25 mouse cellular contexts compared by ENCODE assay signal in genomic region chr7:132702024-132702423, GRCm38 (mm10).
DNase-seq lines count a peak whose midpoint lies in the region; ATAC-seq and TF ChIP-seq lines count a peak whose summit lies in the region.
"Had no signal": no experiment of that assay in that cellular context is flagged by ENCODE, and none has a peak within 500 bp of the region (broad histone marks: within the 10 kb centered on the region; RNA-seq: fewer than 3 reads in every experiment).

No protein-coding gene starts in this region.

- no peak overlapping the region for H3K4me3 ChIP-seq in layer of hippocampus, adult 2 months
- H3K4me3 ChIP-seq in bone marrow, adult 2 months (replicated peaks; ENCODE audit: control insufficient read depth, low read depth, low read length) = no peak overlapping the region
- H3K4me3 ChIP-seq in cortical plate, adult 2 months (ENCODE audit: insufficient read depth, low read length) = no peak overlapping the region
- no peak overlapping the region for H3K4me3 ChIP-seq in kidney, embryonic 15.5 days (replicated peaks)
- H3K4me3 ChIP-seq: embryonic facial prominence, embryonic 12.5 days; embryonic facial prominence, embryonic 15.5 days; gastrocnemius, adult 2 months; heart, embryonic 12.5 days; heart, embryonic 15.5 days; hindbrain, embryonic 12.5 days had no signal

- whole genome bisulfite sequencing in bone marrow, adult 2 months = 68% methylated on average over 3 of the region's 3 CpGs
- 72% methylated on average over 3 of the region's 3 CpGs for WGBS in kidney, embryonic 15.5 days

- peaks cover 3% of the 10 kb centered on the region; the same call in 1 of the 2 replicates for H3K4me1 ChIP-seq in bone marrow, adult 2 months (ENCODE audit: control insufficient read depth, insufficient read depth, low read length)
- peaks cover 4% of the 10 kb centered on the region; the same call in 1 of the 2 replicates for H3K4me1 ChIP-seq in cortical plate, adult 2 months (ENCODE audit: control insufficient read depth, insufficient read depth, low read length)
- H3K4me1 ChIP-seq in kidney, embryonic 15.5 days = peaks cover 8% of the 10 kb centered on the region; the same call in 1 of the 2 replicates

- H3K4me2 ChIP-seq in kidney, embryonic 15.5 days = no peak overlapping the region
- H3K4me2 ChIP-seq: embryonic facial prominence, embryonic 12.5 days; embryonic facial prominence, embryonic 15.5 days; heart, embryonic 12.5 days; heart, embryonic 15.5 days; hindbrain, embryonic 12.5 days had no signal

- H3K27ac ChIP-seq in layer of hippocampus, adult 2 months = peak overlapping the region; percentile 80
- H3K27ac ChIP-seq in bone marrow, adult 2 months (ENCODE audit: control insufficient read depth, insufficient read depth, low read depth, low read length, poor library complexity) = peak overlapping the region; percentile 82
- H3K27ac ChIP-seq in cortical plate, adult 2 months (ENCODE audit: insufficient read depth, low read length) = peak overlapping the region; percentile 55
- no peak overlapping the region for H3K27ac ChIP-seq in kidney, embryonic 15.5 days
- H3K27ac ChIP-seq: embryonic facial prominence, embryonic 12.5 days; embryonic facial prominence, embryonic 15.5 days; heart, embryonic 15.5 days; hindbrain, embryonic 12.5 days had no signal

- no peak for ATAC-seq in kidney, embryonic 15.5 days (replicated peaks; ENCODE audit: low FRiP score)
- ATAC-seq: CD4-positive, CD25-positive, alpha-beta regulatory T cell, adult 4 months; forebrain, embryonic 14.5 days; forebrain, postnatal 0 days; hindbrain, embryonic 16.5 days had no signal

- H3K9ac ChIP-seq in kidney, embryonic 15.5 days = no peak overlapping the region
- H3K9ac ChIP-seq: embryonic facial prominence, embryonic 12.5 days; embryonic facial prominence, embryonic 15.5 days; forebrain, postnatal 0 days; heart, embryonic 12.5 days; heart, embryonic 15.5 days; hindbrain, embryonic 12.5 days had no signal

- no peak for DNase-seq in layer of hippocampus, adult 2 months (ENCODE audit: low spot score in 2 of 2)
- no peak for DNase-seq in layer of hippocampus, postnatal 14 days (ENCODE audit: low spot score in 2 of 2)
- DNase-seq in adrenal gland, adult 2 months = no peak
- DNase-seq: adrenal gland, adult 8-10 months; adrenal gland, postnatal 25 days; cerebellum, adult 18-20 months; cerebellum, adult 9-10 months; cerebellum, postnatal 14 days; forebrain, postnatal 0 days; gastrocnemius, adult 2 months; gastrocnemius, postnatal 14 days; heart, adult 18-20 months; heart, postnatal 10 days; heart, postnatal 4 days had no signal

- no peak for TF ChIP-seq CTCF in layer of hippocampus, adult 2 months (conservative IDR thresholded peaks at IDR 0.05)
- no peak for TF ChIP-seq CTCF in bone marrow, adult 2 months (IDR thresholded peaks at IDR 0.05; ENCODE audit: control insufficient read depth, insufficient read depth, low read length)
- TF ChIP-seq CTCF in cortical plate, adult 2 months (IDR thresholded peaks at IDR 0.05; ENCODE audit: extremely low read depth, insufficient read depth, low read length) = no peak

- no peaks in the 10 kb centered on the region for H3K27me3 ChIP-seq in kidney, embryonic 15.5 days
- H3K27me3 ChIP-seq: embryonic facial prominence, embryonic 12.5 days; embryonic facial prominence, embryonic 15.5 days; heart, embryonic 12.5 days; heart, embryonic 15.5 days; hindbrain, embryonic 12.5 days had no signal

- H3K9me3 ChIP-seq in kidney, embryonic 15.5 days (replicated peaks) = no peaks in the 10 kb centered on the region
- H3K9me3 ChIP-seq: embryonic facial prominence, embryonic 12.5 days; embryonic facial prominence, embryonic 15.5 days; heart, embryonic 15.5 days; hindbrain, embryonic 12.5 days had no signal

- no peak for TF ChIP-seq POLR2A in bone marrow, adult 2 months (IDR thresholded peaks at IDR 0.05; ENCODE audit: borderline replicate concordance, control insufficient read depth, low read depth, low read length)
- no peak for TF ChIP-seq POLR2A in cortical plate, adult 2 months (IDR thresholded peaks at IDR 0.05; ENCODE audit: extremely low read depth, insufficient read depth, low read length)

- no peaks in the 10 kb centered on the region for H3K36me3 ChIP-seq in kidney, embryonic 15.5 days
- H3K36me3 ChIP-seq: embryonic facial prominence, embryonic 12.5 days; embryonic facial prominence, embryonic 15.5 days; heart, embryonic 12.5 days; heart, embryonic 15.5 days; hindbrain, embryonic 12.5 days had no signal
